9 mouse cellular contexts compared by ENCODE assay signal in the genomic region with DNA sequence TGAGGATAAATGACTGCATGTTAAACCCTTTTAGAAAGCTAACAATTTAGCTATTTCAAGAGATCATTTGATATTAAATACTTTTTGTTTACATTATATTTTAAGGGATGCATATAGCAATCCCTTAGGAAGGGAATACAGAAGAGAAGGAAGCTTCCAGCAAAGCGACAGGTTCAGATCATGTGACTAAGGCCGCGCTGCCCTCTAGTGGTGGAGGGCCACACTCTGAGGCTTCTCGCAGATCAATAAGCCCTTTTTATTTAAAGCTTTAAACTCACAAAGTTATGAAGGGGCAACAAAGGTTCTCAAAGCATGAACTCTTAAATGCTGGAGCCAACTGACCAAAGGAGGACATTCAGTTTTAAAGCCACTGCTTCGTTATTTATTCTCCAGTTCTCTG. TPM values are rescaled to one million over a fixed set of nuclear protein-coding genes. Genes with fewer than 3 reads are reported as not detected.
DNase-seq lines count a peak whose midpoint lies in the region; ATAC-seq and TF ChIP-seq lines count a peak whose summit lies in the region.
"Had no signal": no experiment of that assay in that cellular context is flagged by ENCODE, and none has a peak within 500 bp of the region (broad histone marks: within the 10 kb centered on the region; RNA-seq: fewer than 3 reads in every experiment).

No protein-coding gene starts in this region.

- peak; percentile 87 for TF ChIP-seq CTCF in Patski (IDR thresholded peaks at IDR 0.05)

- H3K4me3 ChIP-seq in midbrain, embryonic 10.5 days: no peak overlapping the region
- no peak overlapping the region for H3K4me3 ChIP-seq in midbrain, embryonic 13.5 days (replicated peaks)
- no peak overlapping the region for H3K4me3 ChIP-seq in limb, embryonic 10.5 days
- H3K4me3 ChIP-seq: megakaryocyte, embryonic 14.5 days had no signal

- peaks cover 5% of the 10 kb centered on the region; the same call in 1 of the 2 replicates for H3K9me3 ChIP-seq in midbrain, embryonic 10.5 days (replicated peaks)
- no peaks in the 10 kb centered on the region for H3K9me3 ChIP-seq in midbrain, embryonic 13.5 days
- H3K9me3 ChIP-seq in limb, embryonic 10.5 days (replicated peaks): no peaks in the 10 kb centered on the region

- H3K36me3 ChIP-seq in midbrain, embryonic 10.5 days: peaks cover 28% of the 10 kb centered on the region
- peaks cover 7% of the 10 kb centered on the region for H3K36me3 ChIP-seq in midbrain, embryonic 13.5 days
- peaks cover 36% of the 10 kb centered on the region for H3K36me3 ChIP-seq in limb, embryonic 10.5 days

- no peak overlapping the region for H3K27ac ChIP-seq in midbrain, embryonic 10.5 days (replicated peaks)
- no peak overlapping the region for H3K27ac ChIP-seq in midbrain, embryonic 13.5 days
- no peak overlapping the region for H3K27ac ChIP-seq in limb, embryonic 10.5 days

- POLR2A ChIA-PET in Patski (lab: Charles Lee): no interaction called here

- no peak for ATAC-seq in midbrain, embryonic 13.5 days
- ATAC-seq in Patski: no peak

- WGBS in midbrain, embryonic 10.5 days: 32% methylated on average over 5 of the region's 5 CpGs
- WGBS in midbrain, embryonic 13.5 days: 33% methylated on average over 5 of the region's 5 CpGs
- WGBS in limb, embryonic 10.5 days: 33% methylated on average over 5 of the region's 5 CpGs

- H3K27me3 ChIP-seq in midbrain, embryonic 10.5 days (ENCODE audit: low read depth, poor library complexity, severe bottlenecking): no peaks in the 10 kb centered on the region
- no peaks in the 10 kb centered on the region for H3K27me3 ChIP-seq in midbrain, embryonic 13.5 days
- no peaks in the 10 kb centered on the region for H3K27me3 ChIP-seq in Patski
- H3K27me3 ChIP-seq in limb, embryonic 10.5 days (ENCODE audit: low read depth, poor library complexity, severe bottlenecking): no peaks in the 10 kb centered on the region

- 0 out of 2 replicates have a peak, but pooled peaks cover 5% of the 10 kb centered on the region for H3K4me1 ChIP-seq in midbrain, embryonic 10.5 days
- no peaks in the 10 kb centered on the region for H3K4me1 ChIP-seq in midbrain, embryonic 13.5 days (replicated peaks)
- H3K4me1 ChIP-seq in limb, embryonic 10.5 days: peaks cover 11% of the 10 kb centered on the region

- H3K4me2 ChIP-seq in midbrain, embryonic 13.5 days (replicated peaks): no peak overlapping the region

- in situ Hi-C loops in Patski (cut with MboI; ENCODE audit: low pct_unique_long_range_greater_than_20kb): no loop called here

- CTCF ChIA-PET in Patski (lab: Charles Lee): interaction anchor here (0.6 to 2.8 kb wide), 9 partner anchors 9 to 41 kb away, joined by 3 to 13 read pairs (median 4); no protein-coding TSS in a partner anchor

- peak; percentile 49 for DNase-seq in midbrain, embryonic 10.5 days (ENCODE audit: low spot score)
- DNase-seq in Patski (ENCODE audit: low read depth, low spot score): no peak
- DNase-seq in cerebellum, postnatal 25 days: peak; percentile 59 to 81
- peak; percentile 21 for DNase-seq in kidney, adult 11 months
- peak; percentile 68 for DNase-seq in limb, embryonic 10.5 days (ENCODE audit: low spot score)
- peak; percentile 63 for DNase-seq in retina, postnatal 1 day
- peak; percentile 71 for DNase-seq in urinary bladder, postnatal 25 days (ENCODE audit: low spot score)

- no peak overlapping the region for H3K9ac ChIP-seq in midbrain, embryonic 13.5 days (replicated peaks)

RNA-seq across cellular contexts. Expression of gene Igf2bp2, which starts 39.4 kb away (rescaled TPM):
- 127 and 148 TPM in 2 replicates for polyA plus RNA-seq in midbrain, embryonic 10.5 days (2016; fragmentation: Nextera tagmentation; extraction: Ambion mirVana)
- polyA plus RNA-seq in midbrain, embryonic 13.5 days (2015; fragmentation: Nextera tagmentation; extraction: Ambion mirVana): 31.8 and 32.2 TPM in 2 replicates
- polyA plus RNA-seq in Patski (2021): 30.7 TPM
- 203 and 204 TPM in 2 replicates for polyA plus RNA-seq in limb, embryonic 10.5 days (2016; fragmentation: Nextera tagmentation; extraction: Ambion mirVana)
